Mouse (Mus musculus): ENCODE data around the gene Ccl17.
A peak's percentile ranks its signal among the peaks of the same experiment; 100 is the strongest.

Ccl17 gene

GRCm38 (mm10) chr8:94810153-94810552 lies at the start of gene Ccl17:
Gene Ccl17 (plus strand): TSS chr8:94810453.
- no peak for DNase-seq (ENCODE audit: low spot score in 2 of 2)

- DNase-seq (ENCODE audit: low spot score in 2 of 2) = no peak
Measured at GRCm38 (mm10) chr8:94767035-94767434, 43.2 kb upstream of the Ccl17 start.

- DNase-seq (ENCODE audit: low spot score in 2 of 2) = no peak
Measured at GRCm38 (mm10) chr8:94770945-94771344, 39.3 kb upstream of the Ccl17 start.

- DNase-seq (ENCODE audit: low spot score in 2 of 2) = no peak
Measured at GRCm38 (mm10) chr8:94771941-94772670, 38.1 kb upstream of the Ccl17 start, which contains the start of gene Cx3cl1. Gene Cx3cl1 (plus strand): TSS chr8:94772009.

- DNase-seq (ENCODE audit: low spot score in 2 of 2) = no peak
Measured at GRCm38 (mm10) chr8:94773048-94773447, 37.2 kb upstream of the Ccl17 start.

- DNase-seq (ENCODE audit: low spot score in 2 of 2) = no peak
Measured at GRCm38 (mm10) chr8:94773700-94774171, 36.5 kb upstream of the Ccl17 start.

- no peak for DNase-seq (ENCODE audit: low spot score in 2 of 2)
Measured at GRCm38 (mm10) chr8:94774601-94775000, 35.7 kb upstream of the Ccl17 start.

- no peak for DNase-seq (ENCODE audit: low spot score in 2 of 2)
Measured at GRCm38 (mm10) chr8:94776346-94776745, 33.9 kb upstream of the Ccl17 start.

- DNase-seq (ENCODE audit: low spot score in 2 of 2) = no peak
Measured at GRCm38 (mm10) chr8:94778036-94778435, 32.2 kb upstream of the Ccl17 start.

GRCm38 (mm10) chr8:94778473-94778872 lies 31.8 kb upstream of the Ccl17 start:
- DNase-seq (ENCODE audit: low spot score in 2 of 2) = no peak

- DNase-seq (ENCODE audit: low spot score in 2 of 2) = no peak
Measured at GRCm38 (mm10) chr8:94778895-94779533, 31.2 kb upstream of the Ccl17 start.

GRCm38 (mm10) chr8:94779534-94780294 lies 30.5 kb upstream of the Ccl17 start:
- no peak for DNase-seq (ENCODE audit: low spot score in 2 of 2)

GRCm38 (mm10) chr8:94780491-94781154 lies 29.6 kb upstream of the Ccl17 start:
- DNase-seq (ENCODE audit: low spot score in 2 of 2) = no peak

GRCm38 (mm10) chr8:94781155-94781837 lies 29.0 kb upstream of the Ccl17 start:
- no peak for DNase-seq (ENCODE audit: low spot score in 2 of 2)

- DNase-seq (ENCODE audit: low spot score in 2 of 2) = no peak
Measured at GRCm38 (mm10) chr8:94781838-94782235, 28.4 kb upstream of the Ccl17 start.

- no peak for DNase-seq (ENCODE audit: low spot score in 2 of 2)
Measured at GRCm38 (mm10) chr8:94783890-94784289, 26.4 kb upstream of the Ccl17 start.

GRCm38 (mm10) chr8:94785247-94785985 lies 24.8 kb upstream of the Ccl17 start:
- DNase-seq (ENCODE audit: low spot score in 2 of 2) = peak; percentile 60 to 74

- DNase-seq (ENCODE audit: low spot score in 2 of 2) = no peak
Measured at GRCm38 (mm10) chr8:94785995-94786595, 24.2 kb upstream of the Ccl17 start.

- peak; percentile 57 to 76 for DNase-seq (ENCODE audit: low spot score in 2 of 2)
Measured at GRCm38 (mm10) chr8:94787524-94788501, 22.4 kb upstream of the Ccl17 start.

All from spleen, postnatal 36 days (tissue).